Mouse (Mus musculus) gastrocnemius, postnatal 14 days (tissue): Measurements from ENCODE around the gene Prmt7. TPM values are rescaled to one million over a fixed set of nuclear protein-coding genes. Genes with fewer than 3 reads are reported as not detected.
A peak's percentile ranks its signal among the peaks of the same experiment; 100 is the strongest.

Experiments
- DNase-seq: peaks from one replicate; pipeline ENCODE4 v3.0.0; 2021; ENCODE audit warnings: mixed read lengths
- intact Hi-C: fragments of 180-260 bp; cut with DNase I; formaldehyde crosslinking; loops from one replicate; pipeline ENCODE4 v1.15.1; 2025; ENCODE audit warnings: low total_unique reads
- total RNA-seq, 2 experiments: library from RNA; stranded (reverse); gene quantifications; 2 replicates each; pipeline ENCODE4 v1.2.3; 2021

Prmt7 gene
- total RNA-seq, 2 experiments from 2014 or later: 21.5 to 23.9 TPM

GRCm38 (mm10) chr8:106276709-106277317 is 66.1 kb downstream of the Prmt7 start:
- intact Hi-C loops: no loop called here

GRCm38 (mm10) chr8:106278367-106279042 is 67.8 kb downstream of the Prmt7 start:
- no peak for DNase-seq
- intact Hi-C loops: no loop called here

More at GRCm38 (mm10) chr8:106276709-106277317, 66.1 kb downstream of the Prmt7 start:
- no peak for DNase-seq

- intact Hi-C loops: no loop called here
- DNase-seq: no peak
Measured at GRCm38 (mm10) chr8:106280154-106280553, 69.4 kb downstream of the Prmt7 start.

GRCm38 (mm10) chr8:106280844-106281243 is 70.1 kb downstream of the Prmt7 start:
- DNase-seq: no peak
- intact Hi-C loops: no loop called here

GRCm38 (mm10) chr8:106287445-106287844 is 76.7 kb downstream of the Prmt7 start:
- intact Hi-C loops: no loop called here
- no peak for DNase-seq

- no peak for DNase-seq
- intact Hi-C loops: no loop called here
Measured at GRCm38 (mm10) chr8:106288732-106289131, 78.0 kb downstream of the Prmt7 start.

GRCm38 (mm10) chr8:106289464-106289863 is 78.7 kb downstream of the Prmt7 start:
- DNase-seq: no peak
- intact Hi-C loops: no loop called here

- intact Hi-C loops: no loop called here
- DNase-seq: peak; percentile 38
Measured at GRCm38 (mm10) chr8:106292484-106293396, 82.0 kb downstream of the Prmt7 start.

- intact Hi-C loops: no loop called here
- DNase-seq: peak; percentile 49
Measured at GRCm38 (mm10) chr8:106298261-106298660, 87.5 kb downstream of the Prmt7 start.

GRCm38 (mm10) chr8:106298846-106299245 is 88.1 kb downstream of the Prmt7 start:
- intact Hi-C loops: no loop called here
- peak; percentile 22 for DNase-seq

- DNase-seq: no peak
- intact Hi-C loops: no loop called here
Measured at GRCm38 (mm10) chr8:106299686-106300085, 89.0 kb downstream of the Prmt7 start.

- intact Hi-C loops: no loop called here
- DNase-seq: no peak
Measured at GRCm38 (mm10) chr8:106300739-106301715, 90.3 kb downstream of the Prmt7 start.

Other genes starting within 250 kb of the Prmt7 start
- 10 to 100 TPM; 12.1 to 19.1 TPM for gene Slc12a4, start 244.8 kb upstream of the Prmt7 start, total RNA-seq
- not detected for gene Dpep3, start 231.5 kb upstream of the Prmt7 start, total RNA-seq
- 10 to 100 TPM in 1 of 2 experiments, 1 to 10 TPM in 1; 9.4 to 10.4 TPM for gene Dus2, start 219.6 kb upstream of the Prmt7 start, total RNA-seq
- gene Dpep2nb, start 205.0 kb upstream of the Prmt7 start, total RNA-seq: not detected
- gene Ddx28, start 199.1 kb upstream of the Prmt7 start, total RNA-seq: 1 to 10 TPM; 9.5 to 9.7 TPM
- gene Nfatc3, start 152.1 kb upstream of the Prmt7 start, total RNA-seq: 10 to 100 TPM; 18.4 to 22.0 TPM
- not detected for gene Esrp2, start 74.0 kb upstream of the Prmt7 start, total RNA-seq
- 1 to 10 TPM; 4.5 to 5.0 TPM for gene Pla2g15, start 60.5 kb upstream of the Prmt7 start, total RNA-seq
- gene Slc7a6, start 42.1 kb upstream of the Prmt7 start, total RNA-seq: 1 to 10 TPM; 6.1 to 7.0 TPM
- 10 to 100 TPM in 1 of 2 experiments, 1 to 10 TPM in 1; 8.5 to 10.6 TPM for gene Slc7a6os, start within 50 bp of the Prmt7 start, total RNA-seq
- gene Smpd3, start 127.1 kb downstream of the Prmt7 start, total RNA-seq: 1 to 10 TPM; 1.4 TPM
- gene Zfp90, start 204.4 kb downstream of the Prmt7 start, total RNA-seq: 1 to 10 TPM; 2.4 to 2.9 TPM